6 mouse cellular contexts compared by ENCODE assay signal in genomic region chr13:35991185-35991584, GRCm38 (mm10). TPM values are rescaled to one million over a fixed set of nuclear protein-coding genes. Genes with fewer than 3 reads are reported as not detected.
A peak's percentile ranks its signal among the peaks of the same experiment; 100 is the strongest.
ATAC-seq lines count a peak whose summit lies in the region.
"Had no signal": no experiment of that assay in that cellular context is flagged by ENCODE, and none has a peak within 500 bp of the region (broad histone marks: within the 10 kb centered on the region; RNA-seq: fewer than 3 reads in every experiment).

No protein-coding gene starts in this region.

- ATAC-seq in cerebellum, adult (ENCODE audit: insufficient number of reproducible peaks, low FRiP score, low TSS enrichment) = peak; percentile 37; the same call in 1 of the 2 replicates
- peak; percentile 64 for ATAC-seq in erythroblast, adult 5-6 weeks (replicated peaks; ENCODE audit: low FRiP score, poor library complexity, severe bottlenecking)
- peak; percentile 53 for ATAC-seq in granulocyte monocyte progenitor cell, adult 5-6 weeks (replicated peaks; ENCODE audit: poor library complexity, severe bottlenecking)
- peak; percentile 52; the same call in 1 of the 2 replicates for ATAC-seq in megakaryocyte progenitor cell, adult 5-6 weeks (replicated peaks; ENCODE audit: poor library complexity)
- peak; percentile 43 for ATAC-seq in monocyte, adult 5-6 weeks (replicated peaks; ENCODE audit: insufficient number of reproducible peaks, low FRiP score, low TSS enrichment, poor library complexity, severe bottlenecking)

RNA-seq across cellular contexts. Expression of gene Ppp1r3g, which starts 32.5 kb away (rescaled TPM):
- total RNA-seq in erythroblast, adult 5-6 weeks (2015; ENCODE audit: low replicate concordance) = not detected in 2 replicates
- not detected in 2 replicates for total RNA-seq in erythroblast, adult 5-6 weeks (2017; ENCODE audit: low replicate concordance)
- total RNA-seq in granulocyte monocyte progenitor cell, adult 5-6 weeks (2014; fragmentation: Nextera tagmentation) = not detected in 2 replicates
- total RNA-seq in granulocyte monocyte progenitor cell, adult 5-6 weeks (2017) = not detected in 2 replicates
- not detected in 2 replicates for total RNA-seq in megakaryocyte progenitor cell, adult 5-6 weeks (2015)
- 0.24 TPM in 1 of 2 replicates, not detected in the other for total RNA-seq in megakaryocyte progenitor cell, adult 5-6 weeks (2017)
- not detected in 3 replicates for total RNA-seq in monocyte, adult 5-6 weeks (2017)
- total RNA-seq: CH12.LX had no signal

Comparison
In these comparisons a context has a peak if more than half of its experiments do, and no peak if none do; other contexts are left out.
1. Peak in every context shown above with its lines: ATAC-seq.